Mouse (Mus musculus) A20 (cell line): Measurements from ENCODE around the gene Ube2r2.

Experiments used
- DNase-seq: peaks from one replicate; pipeline ENCODE4 v3.0.0-alpha.2; 2011; ENCODE audit warnings: low read depth, low spot score

Gene Ube2r2

DNA sequence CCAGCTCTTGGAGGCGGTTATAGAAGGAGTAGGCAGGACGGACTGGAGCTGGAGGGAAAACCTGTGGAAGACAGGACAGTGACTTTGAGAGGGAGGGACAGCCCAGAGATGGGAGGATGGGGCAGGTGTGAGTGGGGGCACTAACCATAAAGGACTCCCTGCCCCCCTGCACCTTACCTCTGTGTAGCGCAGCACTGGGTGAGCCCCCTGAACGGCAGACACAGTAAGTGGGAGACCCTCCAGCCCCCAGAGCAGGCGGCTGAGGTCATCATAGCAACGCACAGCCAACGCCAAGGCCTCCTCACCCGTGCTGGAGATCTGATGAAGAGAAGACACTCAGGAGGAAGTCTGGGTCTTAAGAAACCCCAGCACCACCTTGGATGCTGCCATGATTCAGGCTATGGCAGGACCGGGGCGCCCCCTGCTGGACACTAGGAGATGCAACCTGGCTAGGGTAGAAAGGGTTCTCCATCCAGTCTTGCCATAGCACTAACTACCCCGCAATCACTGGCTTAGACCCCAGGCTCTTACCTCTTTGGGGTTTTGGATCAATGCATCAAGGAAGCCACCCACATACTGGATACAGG lies 16.7 kb upstream of the Ube2r2 start:
- DNase-seq: peak; percentile 68

DNA sequence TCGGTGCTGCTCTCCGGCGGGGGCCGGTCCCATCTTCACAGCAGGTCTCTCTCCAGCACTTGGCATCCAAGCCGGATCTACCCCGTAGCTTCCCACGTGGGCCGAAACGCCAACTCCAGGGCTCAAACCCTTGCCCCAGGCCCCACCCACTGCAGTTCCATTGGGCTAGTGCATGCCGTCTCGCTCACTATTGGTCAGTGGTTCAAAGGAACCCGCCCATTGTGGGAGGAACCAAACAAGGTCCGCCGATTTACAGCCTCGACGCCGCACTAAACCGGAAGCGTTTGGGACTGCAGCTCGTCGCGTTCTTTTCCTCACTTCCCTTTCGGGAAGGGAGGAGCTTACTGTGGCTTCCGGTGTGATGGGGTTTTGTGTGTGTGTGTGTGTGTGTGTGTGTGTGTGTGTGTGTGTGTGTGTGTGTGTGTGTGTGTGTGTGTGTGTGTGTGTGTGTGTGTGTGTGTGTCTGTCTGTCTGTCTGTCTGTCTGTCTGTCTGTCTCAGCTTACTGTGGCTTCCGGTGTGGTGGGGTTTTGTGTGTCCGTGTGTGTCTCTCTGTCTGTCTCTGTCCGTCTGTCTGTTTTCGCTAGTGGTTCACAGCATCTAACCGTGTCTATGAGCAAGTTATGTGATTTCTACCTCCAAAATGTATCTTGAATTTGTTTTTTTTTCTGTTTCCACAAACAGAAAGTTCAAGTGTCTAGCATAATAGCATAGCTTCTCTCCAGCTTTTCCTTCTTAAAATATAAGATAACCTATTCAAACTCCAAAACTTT lies 11.2 kb upstream of the Ube2r2 start, which contains the start of gene Nol6:
Gene Nol6 (minus strand): TSS at position 276 of the 772 bp plus-strand sequence.
- peak; percentile 100 for DNase-seq

DNA sequence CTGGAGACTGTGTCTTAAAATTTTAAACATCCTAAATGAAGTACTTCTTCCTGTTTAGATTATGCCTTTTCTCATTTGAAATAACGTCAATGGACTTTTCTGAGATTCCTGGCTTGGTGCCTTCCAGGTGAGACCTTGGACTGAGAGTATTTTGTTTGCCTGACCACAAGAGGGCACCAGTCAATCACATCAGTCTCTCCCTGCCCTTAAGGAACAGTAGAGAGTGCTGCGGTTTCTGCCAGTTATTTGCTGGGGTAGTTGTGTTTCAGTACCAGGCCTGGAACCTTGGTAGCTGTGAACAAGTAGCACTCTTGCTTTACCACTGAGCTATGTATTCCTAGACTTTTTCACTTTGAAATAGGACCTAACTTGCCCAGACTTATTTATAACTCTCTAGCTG lies 6.1 kb upstream of the Ube2r2 start:
- DNase-seq: peak; percentile 76

DNA sequence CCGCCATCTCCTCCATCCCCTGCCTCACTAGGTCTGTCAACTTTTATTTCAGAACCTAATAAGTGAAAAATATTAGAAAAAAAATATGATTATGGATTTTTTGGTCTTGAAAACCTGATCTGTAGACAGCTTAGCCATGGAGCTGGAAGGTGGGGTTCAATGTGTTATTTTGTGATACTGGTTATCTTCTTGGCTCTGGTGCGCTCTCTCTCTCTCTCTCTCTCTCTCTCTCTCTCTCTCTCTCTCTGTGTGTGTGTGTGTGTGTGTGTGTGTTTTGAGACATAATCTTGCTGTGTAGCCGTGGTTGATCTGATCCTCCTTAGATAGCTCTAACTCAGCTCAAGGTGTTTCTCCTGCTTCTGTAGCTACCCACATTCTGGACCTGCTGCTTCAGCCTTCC lies 5.7 kb upstream of the Ube2r2 start:
- DNase-seq: no peak

DNA sequence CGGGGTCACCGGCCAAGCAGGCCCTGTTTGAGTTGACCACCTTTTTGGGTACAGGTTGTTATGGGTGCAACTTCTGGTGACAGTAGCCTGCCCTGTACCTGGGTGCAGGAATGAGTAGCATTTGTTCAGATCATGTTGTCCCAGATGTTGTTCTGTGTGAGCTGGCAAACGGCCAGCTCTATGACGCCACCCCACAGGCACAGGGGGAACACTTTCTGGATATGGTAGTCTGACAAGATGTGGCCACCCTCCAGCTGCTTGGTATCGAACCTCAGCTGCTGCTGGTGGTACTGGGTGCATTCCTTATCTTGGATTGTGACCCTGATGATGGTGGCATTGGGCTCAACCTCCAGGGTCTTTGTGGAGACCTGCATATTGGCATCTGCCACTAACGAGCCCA lies 3.1 kb upstream of the Ube2r2 start:
- no peak for DNase-seq

DNA sequence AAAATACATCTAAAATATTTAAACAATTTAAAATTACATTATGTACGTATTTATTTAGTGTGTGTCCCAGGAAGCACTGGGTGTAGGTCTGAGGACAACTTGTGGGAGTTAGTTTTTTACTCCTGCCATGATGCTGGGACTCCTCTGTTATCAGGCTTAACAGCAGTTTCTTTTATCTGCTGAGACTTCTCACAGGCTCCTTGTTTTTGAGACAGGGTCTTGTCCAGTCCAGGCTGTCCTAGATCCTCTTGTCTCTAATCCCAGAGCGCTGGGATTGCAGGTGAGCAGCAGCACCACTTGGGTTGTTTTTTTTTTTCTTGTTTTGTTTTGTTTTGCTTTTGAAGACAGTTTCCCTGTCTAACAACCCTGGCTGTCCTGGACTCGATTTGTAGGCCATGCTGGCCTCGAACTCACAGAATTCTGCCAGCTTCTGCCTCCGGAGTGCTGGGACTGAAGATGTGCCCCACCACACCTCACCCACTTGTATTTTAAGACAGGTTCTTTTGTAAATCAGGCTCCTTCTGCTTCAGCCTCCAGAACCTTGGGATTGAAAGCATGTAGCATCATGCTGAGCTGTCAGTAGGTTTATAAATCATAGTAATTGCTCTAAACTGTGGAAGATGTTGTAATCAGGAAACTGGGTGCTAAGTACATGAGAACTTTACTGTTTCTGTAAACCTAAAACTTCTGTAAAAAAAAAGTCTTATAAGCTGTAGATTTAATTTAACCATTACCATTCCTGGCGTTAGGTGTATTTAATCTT lies 1.8 kb upstream of the Ube2r2 start:
- DNase-seq: no peak

DNA sequence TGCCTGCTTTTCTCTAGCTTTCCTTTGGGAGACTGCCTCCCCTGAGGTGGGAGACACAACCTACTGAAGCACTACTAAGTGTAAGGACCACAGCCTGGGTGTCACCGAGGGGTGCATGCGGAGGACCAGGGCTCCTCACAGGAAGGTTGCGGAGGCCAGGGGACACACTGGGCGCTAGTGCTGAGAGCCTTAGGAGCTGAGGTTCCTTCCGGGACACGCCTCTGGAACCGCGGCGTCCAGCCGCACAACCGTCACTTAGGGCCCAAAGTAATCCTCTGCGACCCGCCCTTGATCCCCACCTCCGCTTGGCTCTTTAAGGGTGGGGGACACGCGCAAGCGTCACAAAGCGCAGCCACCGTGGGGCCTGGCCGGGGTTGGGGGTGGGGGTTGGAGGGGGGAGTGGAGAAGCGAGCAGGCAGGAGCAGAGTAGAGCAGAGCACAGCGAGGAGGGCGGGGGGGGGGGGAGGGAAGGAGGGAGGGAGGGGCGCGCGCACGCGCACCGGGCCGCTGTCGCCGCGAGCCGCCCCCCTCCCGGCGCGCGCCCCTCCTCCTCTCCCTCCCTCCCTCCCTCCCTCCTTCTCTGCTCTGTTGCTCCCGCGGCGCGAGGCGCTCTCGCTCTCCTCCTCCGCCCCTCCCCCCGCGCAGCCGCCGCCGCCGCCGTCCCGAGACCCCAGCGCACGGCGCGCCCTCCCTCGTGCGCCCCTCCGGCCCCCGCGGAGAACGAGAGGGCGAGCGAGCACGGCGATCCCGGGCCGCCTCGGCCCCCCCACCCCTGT lies 420 bp upstream of the Ube2r2 start:
- peak; percentile 89 for DNase-seq

DNA sequence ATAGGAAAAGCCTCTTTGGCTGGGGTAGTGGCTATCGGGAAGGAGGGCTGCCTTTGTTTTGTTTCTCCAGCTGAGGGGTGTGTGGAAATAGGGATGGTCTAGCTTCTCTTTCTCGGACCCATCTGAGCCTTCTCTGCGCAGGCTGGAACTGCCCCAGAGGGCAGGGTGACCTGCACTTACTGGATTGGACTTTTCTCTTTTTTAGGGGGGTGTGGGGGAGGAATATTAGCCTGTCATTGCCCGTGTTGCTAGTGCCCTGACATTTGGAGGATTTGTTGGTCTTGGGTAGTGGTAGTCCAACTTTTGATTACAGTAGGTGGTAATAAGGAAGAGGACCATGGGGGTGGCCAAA lies 887 bp downstream of the Ube2r2 start:
- no peak for DNase-seq

DNA sequence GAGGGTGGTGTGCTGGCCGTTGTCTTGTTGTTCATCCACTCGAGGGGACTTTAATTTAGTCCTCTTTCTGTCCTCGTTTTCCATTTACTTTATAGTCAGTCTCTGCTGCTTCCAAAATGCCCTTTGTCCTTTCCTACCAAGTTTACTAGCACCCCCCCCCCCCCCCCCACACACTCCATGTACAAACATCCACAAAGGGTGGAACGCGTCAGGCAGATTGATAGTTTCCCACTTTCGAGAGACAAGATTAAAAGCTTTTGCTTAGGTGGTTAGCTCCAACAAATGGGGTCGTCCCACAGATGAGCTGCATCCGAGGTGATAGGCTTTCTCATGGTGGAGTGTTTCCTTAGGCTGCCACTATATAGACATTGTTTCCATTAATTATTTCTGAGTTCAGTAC lies 1.3 kb downstream of the Ube2r2 start:
- DNase-seq: peak; percentile 61

DNA sequence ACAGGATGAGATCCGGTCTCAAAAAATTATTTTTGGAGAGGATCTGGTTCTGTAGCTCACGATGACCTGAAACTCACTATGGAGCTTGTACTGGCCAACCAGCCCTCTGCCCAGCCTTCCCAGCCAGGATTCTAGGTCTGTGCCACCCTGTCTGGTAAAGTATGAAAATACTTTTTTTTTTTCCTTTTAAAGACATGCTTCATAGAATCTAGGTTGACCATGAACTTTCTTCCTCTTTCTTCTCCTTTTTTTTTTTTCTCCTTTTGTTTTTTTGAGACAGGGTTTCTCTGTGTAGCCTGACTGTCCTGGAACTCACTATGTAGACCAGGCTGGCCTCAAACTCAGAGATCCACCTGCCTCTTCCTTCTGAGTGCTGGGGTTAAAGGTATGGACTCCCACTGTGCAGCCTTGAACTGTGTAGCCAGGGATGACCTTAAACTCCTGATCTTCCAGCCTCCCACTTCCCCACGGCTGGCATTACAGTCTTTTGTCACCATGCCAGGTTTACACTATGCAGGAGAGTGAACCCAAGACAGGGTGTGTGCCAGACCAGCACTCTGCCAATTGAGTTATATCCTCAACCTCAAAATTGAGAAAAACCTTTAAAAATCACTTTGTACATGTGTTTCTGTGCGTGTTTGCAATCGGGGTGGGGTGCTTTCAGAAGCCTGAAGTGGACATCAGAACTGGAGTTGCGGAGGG lies 4.8 kb downstream of the Ube2r2 start:
- no peak for DNase-seq

DNA sequence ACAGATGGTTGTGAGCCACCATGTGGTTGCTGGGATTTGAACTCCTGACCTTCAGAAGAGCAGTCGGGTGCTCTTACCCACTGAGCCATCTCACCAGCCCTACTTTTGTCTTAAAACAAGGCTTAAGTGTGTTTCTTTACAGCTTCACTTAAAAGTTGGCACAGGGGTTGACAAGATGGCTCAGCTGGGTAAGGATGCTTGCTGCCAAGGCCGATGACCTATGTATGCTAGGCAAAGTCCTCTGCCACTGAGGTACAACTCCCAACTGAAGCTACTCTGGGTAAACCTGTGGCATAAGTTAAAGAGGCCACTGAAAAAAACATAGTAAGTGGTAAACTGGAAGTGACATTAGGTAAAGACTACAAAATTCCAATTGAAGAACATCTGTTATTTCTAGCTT lies 7.1 kb downstream of the Ube2r2 start:
- no peak for DNase-seq

DNA sequence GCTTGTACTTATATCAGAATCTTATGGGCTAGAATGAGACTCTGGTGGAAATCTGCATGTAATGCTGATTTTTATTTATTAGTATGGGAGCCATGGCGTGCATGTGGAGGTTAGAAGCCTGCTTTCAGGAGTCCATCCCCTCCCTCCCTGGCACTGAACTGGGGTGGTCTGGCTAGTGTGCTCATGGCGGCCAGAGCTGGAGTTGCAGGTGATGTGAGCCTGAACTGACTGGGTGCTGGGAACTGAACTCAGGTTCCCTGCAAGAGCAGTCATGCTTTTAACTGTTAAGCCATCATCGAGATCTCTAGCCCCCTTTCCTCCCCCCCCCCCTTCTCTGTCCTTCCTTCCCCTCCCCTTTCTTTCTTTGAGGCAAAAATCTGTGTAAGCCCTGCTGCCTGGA lies 14.3 kb downstream of the Ube2r2 start:
- DNase-seq: no peak

DNA sequence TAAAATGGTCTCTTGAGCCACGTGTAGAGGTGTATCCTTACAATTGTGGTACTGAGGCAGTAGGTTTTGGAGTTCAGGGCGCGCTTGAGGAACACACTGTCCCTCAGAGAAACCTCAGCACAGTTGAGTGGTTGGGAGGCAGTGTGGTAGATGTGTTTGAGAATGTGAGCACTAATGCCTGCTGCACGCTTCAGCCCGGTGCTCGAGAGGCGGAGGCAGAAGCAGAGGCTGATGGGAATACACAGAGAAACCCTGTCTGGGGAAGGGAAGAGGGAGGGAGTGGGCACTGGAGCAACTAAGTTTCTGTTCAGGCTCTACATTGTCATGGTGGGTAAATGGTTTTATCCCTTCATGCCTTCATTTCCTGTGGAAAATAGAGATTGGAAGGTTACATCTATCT lies 15.6 kb downstream of the Ube2r2 start:
- DNase-seq: no peak

DNA sequence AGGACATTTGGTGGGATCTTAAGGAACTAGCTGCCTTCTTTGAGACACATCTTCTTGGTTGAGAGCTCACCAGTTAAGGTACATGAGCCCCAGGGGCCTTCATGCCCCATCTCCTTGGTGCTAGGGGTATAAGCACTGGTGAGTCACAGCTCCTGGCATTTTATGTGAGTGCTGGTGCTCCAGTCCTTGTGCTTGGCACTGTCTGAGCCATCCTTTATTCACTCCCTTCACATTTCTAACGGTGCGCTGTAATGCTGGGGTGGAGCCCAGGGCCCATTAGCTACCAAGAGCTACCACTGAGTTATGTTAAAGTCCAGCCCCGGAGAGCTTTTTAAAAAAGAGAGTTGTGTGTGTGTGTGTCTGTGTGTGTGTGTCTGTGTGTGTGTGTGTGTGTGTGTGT lies 17.6 kb downstream of the Ube2r2 start:
- no peak for DNase-seq

DNA sequence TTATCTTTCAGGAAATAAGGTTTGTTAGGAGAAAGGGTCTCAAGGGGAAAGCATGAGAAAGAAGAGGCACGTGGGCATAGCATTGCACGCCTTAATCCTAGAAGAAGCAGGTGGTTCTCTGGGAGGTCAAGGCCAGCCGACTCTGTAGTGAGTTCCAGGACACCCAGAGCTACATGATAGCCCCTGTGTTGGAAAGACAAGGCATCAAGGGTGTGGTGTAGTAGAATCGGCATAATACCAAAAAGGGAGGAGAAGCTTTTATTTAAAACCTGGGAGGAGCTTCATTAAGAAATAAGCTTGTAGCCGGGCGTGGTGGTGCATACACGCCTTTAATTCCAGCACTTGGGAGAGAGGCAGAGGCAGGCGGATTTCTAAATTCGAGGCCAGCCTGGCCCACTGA lies 21.4 kb downstream of the Ube2r2 start:
- no peak for DNase-seq

DNA sequence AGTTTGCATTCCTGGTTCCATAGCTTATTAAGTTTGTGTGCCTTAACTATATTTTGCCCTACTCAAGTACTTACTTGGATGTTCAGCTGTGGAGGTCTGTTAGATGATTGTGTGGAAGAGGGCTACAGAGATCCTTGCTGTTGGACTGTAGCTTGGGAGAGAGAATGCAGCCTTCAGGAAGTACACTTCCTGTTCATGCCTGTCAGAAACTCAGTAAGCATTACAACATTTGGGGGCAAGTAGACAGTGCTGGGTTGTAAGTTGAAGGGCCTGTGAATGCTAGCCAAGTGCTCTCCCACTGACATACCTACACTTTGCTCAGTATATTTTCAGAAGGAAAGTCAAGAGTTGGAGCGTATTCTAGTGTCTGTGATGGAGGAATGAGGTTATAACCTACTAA lies 22.7 kb downstream of the Ube2r2 start:
- no peak for DNase-seq

DNA sequence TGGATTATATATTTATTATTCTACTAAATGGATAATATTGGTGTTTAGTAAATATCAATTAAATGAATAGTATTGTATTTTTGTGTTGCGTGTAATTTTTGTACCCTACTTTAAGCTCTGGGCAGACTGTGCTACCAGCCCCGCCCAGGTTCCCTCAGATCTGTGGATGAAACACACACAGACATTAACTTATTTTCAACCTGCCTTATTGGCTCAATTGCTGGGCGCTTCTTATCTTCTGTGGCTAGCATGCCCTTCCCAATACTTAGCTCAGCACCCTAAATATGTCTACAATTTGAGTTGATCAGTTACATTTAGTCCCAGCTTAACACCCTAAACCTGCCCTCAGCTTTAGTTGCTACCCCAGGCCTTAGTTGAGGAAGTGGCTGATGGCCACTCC lies 25.7 kb downstream of the Ube2r2 start:
- no peak for DNase-seq

DNA sequence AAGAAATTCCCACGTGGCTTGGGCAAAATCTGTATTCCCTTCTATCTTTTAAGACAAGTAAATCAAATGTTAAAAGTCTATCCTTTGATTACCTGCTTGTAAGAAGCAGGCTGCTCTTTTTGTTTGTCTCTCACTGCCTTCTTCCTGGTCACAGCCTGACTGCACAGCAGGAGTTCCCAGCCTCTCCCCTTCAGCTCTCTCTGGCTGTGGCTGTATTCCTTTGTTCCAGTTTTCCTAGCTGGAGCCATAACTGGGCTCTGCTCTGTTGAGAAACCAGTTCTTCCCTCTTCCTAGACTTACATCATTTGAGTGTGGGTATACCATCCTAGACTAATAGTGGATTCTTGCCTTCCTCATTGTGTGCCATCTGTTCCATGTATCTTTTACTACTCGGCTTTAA lies 29.4 kb downstream of the Ube2r2 start:
- no peak for DNase-seq

DNA sequence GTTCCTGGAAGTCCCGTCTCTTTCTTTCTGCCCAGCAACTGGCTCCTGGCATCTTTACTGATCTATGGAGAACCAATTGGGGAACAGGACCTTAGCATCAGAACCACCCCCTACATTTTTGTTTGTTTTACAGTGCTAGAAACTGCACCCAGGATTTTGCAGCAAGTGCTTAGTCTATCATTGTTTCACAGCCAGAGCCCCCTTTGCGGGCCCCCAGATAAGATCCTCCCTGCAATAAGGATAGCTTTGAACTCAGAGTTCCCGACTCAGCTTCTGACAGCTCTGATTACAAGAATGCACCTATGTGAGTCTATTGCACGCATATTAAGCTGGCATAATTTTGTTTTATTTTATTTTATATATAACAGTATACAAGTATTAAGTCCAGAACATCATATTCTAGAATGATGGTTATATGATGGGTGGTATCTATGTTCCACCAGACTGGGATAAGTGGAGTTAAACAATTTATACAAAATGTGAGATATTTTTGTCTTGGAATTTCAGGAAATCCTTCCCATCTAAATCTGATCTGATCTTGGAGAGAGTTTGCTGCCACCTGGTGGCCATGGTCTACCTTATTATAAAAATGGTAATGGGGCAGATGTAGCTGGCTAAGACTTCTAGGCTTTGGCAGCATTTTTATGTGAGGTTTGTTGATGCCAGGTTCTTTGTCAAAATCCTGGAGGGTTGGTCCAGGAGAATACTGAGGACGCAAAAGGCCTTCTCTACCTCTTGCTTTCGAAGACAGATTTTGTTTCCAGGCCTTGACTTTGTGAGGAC lies 30.3 kb downstream of the Ube2r2 start:
- DNase-seq: peak; percentile 51

DNA sequence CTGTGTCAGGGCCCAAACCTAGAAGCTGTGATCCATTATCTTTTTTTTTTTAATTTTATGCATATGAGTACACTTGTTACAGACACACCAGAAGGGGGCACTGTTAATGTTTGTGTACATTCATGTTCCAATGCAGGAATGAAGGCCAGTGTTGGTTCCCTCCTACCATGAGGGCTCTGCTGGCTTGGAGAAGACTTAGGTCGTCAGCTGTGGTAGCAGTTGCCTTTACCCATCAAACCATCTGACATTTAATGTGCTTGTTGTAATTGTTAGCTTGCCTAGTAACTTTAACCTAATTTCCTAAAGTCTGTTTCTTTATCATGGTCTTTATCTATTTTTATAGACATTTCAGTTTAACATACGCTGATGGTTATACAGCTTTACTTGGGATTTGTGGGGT lies 35.4 kb downstream of the Ube2r2 start:
- DNase-seq: no peak

DNA sequence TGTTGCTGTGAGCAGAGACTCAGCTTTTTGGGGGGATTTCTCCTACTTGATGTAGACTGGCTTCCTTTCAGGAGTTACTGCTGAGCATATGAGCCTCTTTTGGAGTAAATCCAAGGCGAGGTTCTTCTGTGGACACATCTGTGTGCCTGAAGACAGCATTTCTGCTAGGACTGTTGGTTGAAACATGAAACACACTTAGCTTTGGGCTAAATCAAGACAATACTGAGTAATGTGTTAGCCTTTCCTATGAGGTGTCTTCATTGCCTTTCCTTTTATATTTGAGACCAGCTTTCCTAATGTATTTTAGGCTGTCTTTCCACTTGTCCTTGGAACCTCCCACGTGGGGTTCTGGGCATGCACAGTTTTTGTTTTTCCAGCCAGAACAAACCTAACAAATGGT lies 39.1 kb downstream of the Ube2r2 start:
- no peak for DNase-seq
